16 mouse cellular contexts compared by ENCODE assay signal in the genomic region with DNA sequence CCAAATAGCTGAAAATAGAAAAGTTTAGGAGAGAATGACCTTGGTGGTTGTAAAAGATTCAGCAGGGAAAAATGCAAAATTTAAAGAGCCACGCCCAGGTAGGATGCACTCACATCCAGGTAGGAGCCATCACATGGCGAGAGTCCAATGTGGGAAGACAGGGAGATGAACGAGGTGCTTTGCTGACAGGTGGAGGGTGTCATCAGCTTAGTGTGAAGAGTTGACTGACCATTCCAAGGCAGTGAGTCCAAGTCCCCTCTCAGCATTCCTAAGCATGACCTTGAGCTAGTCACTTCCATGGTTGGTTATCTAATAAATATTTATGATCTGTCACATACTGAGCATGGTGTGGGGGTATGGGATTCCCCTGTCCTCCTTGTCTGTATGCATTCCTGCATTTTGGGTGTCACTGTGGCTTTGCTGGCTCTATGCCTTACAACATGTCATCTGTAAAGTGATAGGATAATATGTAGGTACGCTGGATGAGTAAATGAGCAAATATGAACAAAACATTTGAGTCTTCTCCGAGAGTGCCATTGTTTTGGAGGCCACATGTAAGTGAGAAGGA. TPM values are rescaled to one million over a fixed set of nuclear protein-coding genes. Genes with fewer than 3 reads are reported as not detected.
"Had no signal": no experiment of that assay in that cellular context is flagged by ENCODE, and none has a peak within 500 bp of the region (broad histone marks: within the 10 kb centered on the region; RNA-seq: fewer than 3 reads in every experiment).

No protein-coding gene starts in this region.

- H3K27me3 ChIP-seq: midbrain, embryonic 12.5 days; neural tube, embryonic 13.5 days had no signal

- H3K4me2 ChIP-seq: midbrain, embryonic 12.5 days; neural tube, embryonic 13.5 days had no signal

- H3K27ac ChIP-seq: midbrain, embryonic 10.5 days; midbrain, embryonic 12.5 days; neural tube, embryonic 13.5 days had no signal

- H3K36me3 ChIP-seq: midbrain, embryonic 10.5 days; midbrain, embryonic 12.5 days; neural tube, embryonic 13.5 days had no signal

- H3K9ac ChIP-seq: lung, embryonic 14.5 days; midbrain, embryonic 12.5 days; neural tube, embryonic 13.5 days had no signal

- H3K9me3 ChIP-seq: midbrain, embryonic 10.5 days; midbrain, embryonic 12.5 days; neural tube, embryonic 13.5 days had no signal

- DNase-seq: lung, adult 18-20 months; lung, embryonic 14.5 days; lung, postnatal 14 days; lung, postnatal 36 days; midbrain, embryonic 14.5 days; right cerebral cortex, postnatal 14 days; thymus, adult 18-20 months; thymus, postnatal 14 days; thymus, postnatal 36 days had no signal

- H3K4me3 ChIP-seq: midbrain, embryonic 10.5 days; midbrain, embryonic 12.5 days; myocyte; neural tube, embryonic 13.5 days had no signal

RNA-seq across cellular contexts. Expression of gene Pdk4, which starts 51.7 kb away (rescaled TPM):
- total RNA-seq: megakaryocyte, adult 5-6 weeks; megakaryocyte-erythroid progenitor cell, adult 5-6 weeks; neutrophil, adult 5-6 weeks had no signal
